Mouse (Mus musculus) adrenal gland, adult 8-10 months (tissue): ENCODE measurements around the gene Hoxb5. TPM values are rescaled to one million over a fixed set of nuclear protein-coding genes. Genes with fewer than 3 reads are reported as not detected.
A peak's percentile ranks its signal among the peaks of the same experiment; 100 is the strongest.

Experiments
- DNase-seq: peaks from one replicate; pipeline ENCODE4 v3.0.0; 2022
- total RNA-seq, 4 experiments: library from RNA; stranded (reverse); gene quantifications; 2 replicates each; pipeline ENCODE4 v1.2.4; 2022

The Hoxb5 gene
- total RNA-seq, result 10 to 100 TPM; 25.2 to 38.3 (median 26.7) TPM

- DNase-seq, result peak; percentile 89
These were observed at the start of gene Hoxb5 for GRCm38 (mm10) chr11:96303151-96304099. TSS of gene Hoxb5 (plus strand) at chr11:96303336.

- DNase-seq, result no peak
These were observed 48.9 kb upstream of the Hoxb5 start for GRCm38 (mm10) chr11:96254221-96254620.

- no peak for DNase-seq
These were observed 47.8 kb upstream of the Hoxb5 start for GRCm38 (mm10) chr11:96255111-96255995.

DNA sequence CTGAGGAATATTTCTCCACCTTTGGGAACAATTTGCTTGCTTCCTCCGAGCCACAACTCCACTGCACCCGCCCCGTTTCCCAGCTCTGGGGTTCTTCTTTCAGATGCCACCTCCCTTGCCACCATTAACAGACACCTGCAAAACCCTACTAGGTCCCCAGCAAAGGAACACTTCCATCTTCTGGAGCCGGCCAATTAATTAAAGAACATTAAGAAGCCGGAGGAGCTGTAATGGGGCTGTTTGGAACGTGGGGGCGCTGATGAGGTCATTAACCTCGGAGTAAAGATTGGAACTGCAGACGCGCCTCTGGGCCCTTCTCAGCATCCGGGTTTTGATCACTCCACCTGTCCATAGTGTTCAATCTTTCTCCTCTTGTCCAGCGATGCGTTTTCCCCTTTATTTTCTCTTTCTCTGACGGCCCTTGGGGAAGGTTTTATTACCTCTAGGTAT is 47.1 kb upstream of the Hoxb5 start:
- no peak for DNase-seq

DNA sequence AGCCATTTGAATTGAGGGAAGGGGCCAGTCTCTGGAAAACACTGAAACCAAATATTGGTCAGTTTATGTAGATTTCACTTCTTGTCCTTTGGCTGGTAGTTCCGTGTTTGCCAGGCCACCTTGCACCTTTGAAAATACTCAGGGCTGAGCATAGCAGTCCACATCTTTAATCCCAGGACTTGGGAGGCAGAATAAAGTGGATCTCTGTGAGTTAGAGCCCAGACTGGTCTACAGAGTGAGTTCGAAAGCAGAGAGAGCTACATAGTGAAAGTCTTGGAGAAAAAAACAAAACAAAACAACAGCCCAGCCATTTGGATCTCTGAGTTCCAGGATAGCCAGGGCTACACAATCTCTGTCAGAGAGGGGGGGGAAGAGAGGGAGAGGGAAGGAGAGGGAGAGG is 46.0 kb upstream of the Hoxb5 start:
- DNase-seq, result no peak

DNA sequence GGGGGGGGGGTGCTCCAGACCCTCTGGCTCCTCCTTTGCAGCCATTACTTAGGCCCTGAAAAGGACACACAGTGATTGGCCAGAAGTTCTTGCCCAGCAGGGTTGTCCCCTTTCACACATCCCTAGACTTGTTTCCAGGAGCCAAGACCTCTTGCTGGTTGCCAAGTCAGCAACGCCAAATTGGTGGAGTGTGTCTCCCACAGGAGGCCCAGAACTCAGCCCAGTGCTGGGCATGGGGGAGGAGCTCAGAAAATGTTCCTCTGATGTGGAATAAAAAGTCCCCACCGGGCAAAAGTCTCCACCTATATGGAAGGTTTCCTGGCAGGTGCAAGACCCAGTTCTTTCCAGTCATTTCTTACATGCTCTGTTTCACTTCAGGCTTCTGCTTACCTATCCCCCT is 44.1 kb upstream of the Hoxb5 start:
- DNase-seq, result no peak

- no peak for DNase-seq
These were observed 43.6 kb upstream of the Hoxb5 start for GRCm38 (mm10) chr11:96259511-96259910.

GRCm38 (mm10) chr11:96260310-96260970 is 42.7 kb upstream of the Hoxb5 start:
- DNase-seq, result peak; percentile 89

GRCm38 (mm10) chr11:96261323-96261890 is 41.7 kb upstream of the Hoxb5 start:
- DNase-seq, result peak; percentile 91

- DNase-seq, result no peak
These were observed 40.8 kb upstream of the Hoxb5 start for GRCm38 (mm10) chr11:96262262-96262830.

GRCm38 (mm10) chr11:96263636-96264389 is 39.3 kb upstream of the Hoxb5 start:
- peak; percentile 21 for DNase-seq

GRCm38 (mm10) chr11:96264390-96265020 is 38.6 kb upstream of the Hoxb5 start:
- peak; percentile 23 for DNase-seq

GRCm38 (mm10) chr11:96265954-96266353 is 37.2 kb upstream of the Hoxb5 start:
- DNase-seq, result peak; percentile 83

DNA sequence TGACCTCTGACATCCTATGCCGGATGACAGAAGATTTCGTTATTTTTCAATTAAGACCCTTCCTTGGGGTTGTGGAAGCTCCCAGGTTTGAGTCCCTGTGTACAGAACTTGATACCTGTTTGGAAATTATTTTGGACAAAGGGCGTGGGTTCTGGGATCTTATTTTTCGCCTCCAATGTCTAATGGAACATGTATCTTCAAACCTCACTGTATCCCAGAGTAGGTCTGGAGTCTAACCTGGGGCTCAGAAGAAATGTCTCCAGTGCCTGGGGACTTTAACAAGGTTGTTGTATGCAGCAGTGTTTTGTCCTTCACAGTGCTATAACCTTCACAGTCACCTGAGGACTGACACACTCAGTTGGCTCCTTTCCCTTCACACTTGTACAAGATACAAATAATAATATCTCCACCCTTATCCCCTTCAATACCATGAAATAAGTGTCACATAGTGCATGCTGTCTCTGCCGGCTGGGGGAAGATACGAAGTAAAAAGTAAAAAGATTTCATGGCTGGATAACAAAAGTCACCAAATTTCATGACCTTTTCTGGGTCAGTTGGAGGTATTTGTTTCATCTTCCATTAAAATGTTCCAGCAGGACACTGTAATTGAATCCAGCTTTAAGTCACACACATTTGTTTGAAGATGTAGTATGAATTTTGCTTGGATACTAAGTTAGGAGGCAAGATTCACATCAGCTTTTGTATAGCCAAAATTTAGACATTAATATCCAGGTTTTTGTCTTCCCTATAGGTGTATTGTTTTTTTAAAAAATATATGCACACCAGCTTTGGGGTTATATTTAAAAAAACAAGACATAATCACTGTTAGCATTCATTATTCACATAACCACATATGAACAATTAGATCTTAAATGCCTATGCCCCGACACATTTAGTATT is 35.9 kb upstream of the Hoxb5 start:
- no peak for DNase-seq

DNA sequence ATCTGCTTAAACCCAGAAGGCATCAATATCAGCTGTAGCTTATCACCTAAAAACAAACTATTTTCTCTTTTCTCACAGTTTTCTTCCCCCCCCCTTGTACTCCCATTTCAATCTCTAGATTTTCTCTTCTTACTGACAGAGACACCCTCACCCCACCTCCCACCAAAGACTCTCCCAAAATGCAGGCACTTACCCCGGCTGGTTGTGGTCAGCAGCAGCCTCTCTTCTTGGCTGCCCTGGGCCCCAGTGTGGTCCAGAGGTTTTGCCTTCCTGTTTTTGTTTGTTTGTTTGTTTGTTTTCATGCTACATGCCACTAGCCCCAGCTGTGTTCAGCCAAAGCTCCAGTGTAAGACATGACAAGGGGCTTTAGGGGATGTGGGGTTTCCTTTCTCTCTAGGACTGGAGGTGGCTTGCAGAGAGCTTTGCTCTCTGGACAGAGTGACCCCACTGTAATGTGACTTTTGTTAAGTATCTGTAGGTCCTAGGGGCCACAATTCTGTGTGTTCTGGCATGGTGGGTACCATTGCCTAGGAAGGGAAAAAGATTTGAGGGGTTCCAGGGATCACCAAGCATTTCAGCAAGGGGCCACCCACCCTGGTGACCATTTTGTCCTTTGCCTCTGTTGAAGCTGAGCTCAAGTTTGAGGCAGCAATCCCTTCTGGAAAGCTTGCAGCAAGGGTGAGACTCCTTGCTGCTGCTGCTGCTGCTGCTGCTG is 34.9 kb upstream of the Hoxb5 start:
- DNase-seq, result no peak

- DNase-seq, result peak; percentile 90
These were observed 33.3 kb upstream of the Hoxb5 start for GRCm38 (mm10) chr11:96269869-96270268.

DNA sequence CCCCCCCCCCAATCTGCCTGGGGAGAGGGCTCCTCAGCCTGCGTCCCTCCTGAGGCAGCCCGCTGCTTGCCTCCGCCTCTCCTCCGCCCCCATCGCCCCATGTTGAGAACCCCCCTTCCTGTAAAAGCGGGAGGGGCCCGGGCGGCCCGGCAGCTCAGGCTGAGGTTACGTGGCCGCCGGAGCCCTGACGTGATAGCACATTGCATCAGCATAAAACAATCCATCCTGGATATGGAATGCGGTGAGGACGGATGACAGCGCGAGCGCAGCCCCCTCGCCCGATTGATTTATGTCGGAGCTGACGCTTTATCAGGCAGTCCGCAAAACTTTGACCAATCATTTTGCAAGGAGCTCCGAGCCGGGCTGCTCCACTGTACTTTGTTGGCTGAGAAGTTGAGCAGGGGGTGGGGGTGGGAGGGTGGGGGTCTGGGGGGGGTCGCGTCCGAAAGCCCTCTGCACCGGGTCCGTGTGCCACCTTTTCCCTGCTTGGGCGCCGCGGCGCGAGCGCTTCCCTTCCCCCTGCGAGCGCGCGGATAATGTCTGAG is 32.1 kb upstream of the Hoxb5 start, which contains the start of gene Hoxb9:
Gene Hoxb9 (plus strand): TSS at position 462 of the 545 bp plus-strand sequence.
- DNase-seq, result peak; percentile 94

- DNase-seq, result no peak
These were observed 31.6 kb upstream of the Hoxb5 start for GRCm38 (mm10) chr11:96271541-96272011.
